Mouse (Mus musculus) MEL (cell line): ENCODE data around the gene 0610010K14Rik. TPM values are rescaled to one million over a fixed set of nuclear protein-coding genes. Genes with fewer than 3 reads are reported as not detected.

ENCODE experiments used
- DNase-seq: peaks from one replicate; pipeline ENCODE4 v3.0.0; 2011; ENCODE audit warnings: low read depth, low spot score
- H3K27ac ChIP-seq: 2 replicates; pipeline ENCODE4 v1.5.1; 2012; ENCODE audit warnings: low read depth, mild to moderate bottlenecking, control low read depth, low read length, moderate library complexity; ENCODE audit not compliant: control insufficient read depth
- H3K27me3 ChIP-seq, 2 experiments: fragments of 150-350 bp in 1 of 2; sonication (generic) in 1 of 2; 2 replicates each; pipeline ENCODE4 v1.6.1; 2012; ENCODE audit warnings: low read length in 2 of 2, mild to moderate bottlenecking in 2 of 2, improper control_type of control experiment in 1 of 2, moderate library complexity in 1 of 2; ENCODE audit not compliant: insufficient read depth in 2 of 2, control insufficient read depth in 1 of 2
- H3K36me3 ChIP-seq, 2 experiments: 2 replicates each; pipeline ENCODE4 v1.6.1; 2012 to 2014; ENCODE audit warnings: low read length in 2 of 2, improper control_type of control experiment in 1 of 2, inconsistent platforms in 1 of 2, mild to moderate bottlenecking in 1 of 2; ENCODE audit not compliant: insufficient read depth in 2 of 2, control insufficient read depth in 1 of 2
- H3K4me1 ChIP-seq, 2 experiments: fragments of 150-350 bp in 1 of 2; sonication (generic) in 1 of 2; 2 replicates each; pipeline ENCODE4 v1.6.1; 2012; ENCODE audit warnings: low read length in 2 of 2, improper control_type of control experiment in 1 of 2, mild to moderate bottlenecking in 1 of 2; ENCODE audit not compliant: insufficient read depth in 2 of 2, control insufficient read depth in 1 of 2
- H3K4me3 ChIP-seq, 2 experiments: fragments of 150-350 bp in 1 of 2; sonication (generic) in 1 of 2; 2 replicates each; pipeline ENCODE4 v1.5.1; 2012; ENCODE audit warnings: low read depth in 2 of 2, low read length in 2 of 2, mild to moderate bottlenecking in 2 of 2, moderate library complexity in 2 of 2, control low read depth in 1 of 2, improper control_type of control experiment in 1 of 2; ENCODE audit not compliant: control insufficient read depth in 1 of 2, insufficient read depth in 1 of 2
- H3K79me2 ChIP-seq: 2 replicates; pipeline ENCODE4 v1.6.1; 2012; ENCODE audit warnings: mild to moderate bottlenecking, low read length, moderate library complexity; ENCODE audit not compliant: control insufficient read depth, poor library complexity, insufficient read depth
- H3K9ac ChIP-seq: 2 replicates; pipeline ENCODE4 v1.6.1; 2012; ENCODE audit warnings: low read depth, mild to moderate bottlenecking, control low read depth, low read length, moderate library complexity; ENCODE audit not compliant: control insufficient read depth, poor library complexity, severe bottlenecking
- H3K9me3 ChIP-seq: fragments of 150-350 bp; sonication (generic); replicated peaks from 2 replicates; pipeline ENCODE4 v1.6.1; 2012; ENCODE audit warnings: mild to moderate bottlenecking, low read length, improper control_type of control experiment, moderate library complexity; ENCODE audit not compliant: insufficient read depth
- BHLHE40 ChIP-seq: IDR thresholded peaks from 2 replicates; pipeline ENCODE4 v1.6.1; 2012; ENCODE audit warnings: low read depth, mild to moderate bottlenecking, inconsistent platforms, low read length, improper control_type of control experiment, borderline replicate concordance
- CHD2 ChIP-seq: IDR thresholded peaks from 2 replicates; pipeline ENCODE4 v1.6.1; 2011; ENCODE audit warnings: low read length, improper control_type of control experiment
- CTCF ChIP-seq, 3 experiments: IDR thresholded peaks in 2 of 3; conservative IDR thresholded peaks in 1 of 3; 2 replicates each; pipeline ENCODE4 v1.5.1; 2011 to 2012; ENCODE audit warnings: low read length in 3 of 3, low read depth in 2 of 3, mild to moderate bottlenecking in 2 of 3, improper control_type of control experiment in 1 of 3, inconsistent platforms in 1 of 3, mixed read lengths in 1 of 3, moderate library complexity in 1 of 3; ENCODE audit not compliant: control insufficient read depth in 1 of 3, insufficient read depth in 1 of 3, poor library complexity in 1 of 3, severe bottlenecking in 1 of 3
- E2F4 ChIP-seq: IDR thresholded peaks from 2 replicates; pipeline ENCODE4 v1.6.1; 2011; ENCODE audit warnings: low read depth, low read length, improper control_type of control experiment, borderline replicate concordance
- GATA1 ChIP-seq: IDR thresholded peaks from 2 replicates; pipeline ENCODE4 v1.6.1; 2011; ENCODE audit warnings: low read depth, low read length, improper control_type of control experiment
- JUND ChIP-seq: IDR thresholded peaks from 2 replicates; pipeline ENCODE4 v1.6.1; 2011; ENCODE audit warnings: low read depth, mild to moderate bottlenecking, improper control_type of control experiment, low read length
- MAFK ChIP-seq: IDR thresholded peaks from 2 replicates; pipeline ENCODE4 v1.6.1; 2011; ENCODE audit warnings: low read depth, mild to moderate bottlenecking, low read length, improper control_type of control experiment, borderline replicate concordance
- MAX ChIP-seq: IDR thresholded peaks from 2 replicates; pipeline ENCODE4 v1.6.1; 2011; ENCODE audit warnings: low read length, improper control_type of control experiment
- MEF2A ChIP-seq: IDR thresholded peaks from 2 replicates; pipeline ENCODE4 v1.6.1; 2014; ENCODE audit warnings: low read depth, mild to moderate bottlenecking, inconsistent platforms, low read length, improper control_type of control experiment; ENCODE audit not compliant: poor library complexity, insufficient replicate concordance, severe bottlenecking; ENCODE audit errors: extremely low read depth
- MYB ChIP-seq: IDR thresholded peaks from 2 replicates; pipeline ENCODE4 v1.6.1; 2011; ENCODE audit warnings: mild to moderate bottlenecking, low read depth, low read length, improper control_type of control experiment
- MYC ChIP-seq: IDR thresholded peaks from 2 replicates; pipeline ENCODE4 v1.6.1; 2011; ENCODE audit warnings: low read depth, mild to moderate bottlenecking, low read length, improper control_type of control experiment, moderate library complexity
- NELFE ChIP-seq: IDR thresholded peaks from 2 replicates; pipeline ENCODE4 v1.6.1; 2011; ENCODE audit warnings: low read depth, low read length, improper control_type of control experiment
- POLR2AphosphoS5 ChIP-seq: IDR thresholded peaks from 2 replicates; pipeline ENCODE4 v1.6.1; 2012; ENCODE audit warnings: low read depth, borderline replicate concordance, mild to moderate bottlenecking, inconsistent platforms, low read length, moderate library complexity, mixed read lengths
- RCOR1 ChIP-seq: IDR thresholded peaks from 2 replicates; pipeline ENCODE4 v1.6.1; 2012; ENCODE audit warnings: low read depth, mild to moderate bottlenecking, inconsistent platforms, low read length, improper control_type of control experiment
- SIN3A ChIP-seq: IDR thresholded peaks from 2 replicates; pipeline ENCODE4 v1.6.1; 2012; ENCODE audit warnings: low read length, improper control_type of control experiment, inconsistent platforms
- SMC3 ChIP-seq: IDR thresholded peaks from 2 replicates; pipeline ENCODE4 v1.6.1; 2011; ENCODE audit warnings: low read depth, low read length, improper control_type of control experiment
- TAL1 ChIP-seq: IDR thresholded peaks from 2 replicates; pipeline ENCODE4 v1.6.1; 2012; ENCODE audit warnings: mild to moderate bottlenecking, inconsistent platforms, low read length, moderate library complexity, mixed read lengths
- TBP ChIP-seq: IDR thresholded peaks from 2 replicates; pipeline ENCODE4 v1.8.0; 2011; ENCODE audit warnings: low read depth, low read length, improper control_type of control experiment
- TCF12 ChIP-seq: IDR thresholded peaks from 2 replicates; pipeline ENCODE4 v1.6.1; 2014; ENCODE audit warnings: low read depth, mild to moderate bottlenecking, inconsistent platforms, low read length, improper control_type of control experiment, moderate library complexity
- UBTF ChIP-seq: IDR thresholded peaks from 2 replicates; pipeline ENCODE4 v1.6.1; 2012; ENCODE audit warnings: low read depth, mild to moderate bottlenecking, inconsistent platforms, low read length, improper control_type of control experiment, moderate library complexity, borderline replicate concordance; ENCODE audit not compliant: insufficient read depth
- USF2 ChIP-seq, 2 experiments: IDR thresholded peaks; 2 replicates each; pipeline ENCODE4 v1.6.1; 2011 to 2012; ENCODE audit warnings: improper control_type of control experiment in 2 of 2, low read length in 2 of 2, borderline replicate concordance in 1 of 2, inconsistent platforms in 1 of 2, low read depth in 1 of 2, mild to moderate bottlenecking in 1 of 2; ENCODE audit not compliant: insufficient read depth in 1 of 2
- ZC3H11A ChIP-seq: IDR thresholded peaks from 2 replicates; pipeline ENCODE4 v1.6.1; 2012; ENCODE audit warnings: low read depth, mild to moderate bottlenecking, inconsistent platforms, low read length, improper control_type of control experiment
- ZNF384 ChIP-seq: IDR thresholded peaks from 2 replicates; pipeline ENCODE4 v1.6.1; 2012; ENCODE audit warnings: low read depth, mild to moderate bottlenecking, inconsistent platforms, low read length, improper control_type of control experiment
- polyA plus RNA-seq, 2 experiments: library from polyadenylated mRNA; stranded (reverse) in 1 of 2; unstranded in 1 of 2; fragments of >175 nt in 1 of 2; fragments of >200 nt in 1 of 2; gene quantifications; 2 replicates each; pipeline versions ENCODE4 v1.2.1 to v1.2.4; 2012; ENCODE audit warnings: low replicate concordance in 2 of 2, low read depth in 1 of 2; ENCODE audit not compliant: insufficient read length in 2 of 2, insufficient read depth in 1 of 2, missing spikeins in 1 of 2
- total RNA-seq: library from RNA; depleted of rRNA; stranded (reverse); fragments of 300-350 nt; gene quantifications from 2 replicates; pipeline ENCODE4 v1.2.3, GENCODE M21; 2012

Gene 0610010K14Rik
- total and polyA plus RNA-seq, 3 experiments: 60.4 to 189 TPM; not detected in 1

DNA sequence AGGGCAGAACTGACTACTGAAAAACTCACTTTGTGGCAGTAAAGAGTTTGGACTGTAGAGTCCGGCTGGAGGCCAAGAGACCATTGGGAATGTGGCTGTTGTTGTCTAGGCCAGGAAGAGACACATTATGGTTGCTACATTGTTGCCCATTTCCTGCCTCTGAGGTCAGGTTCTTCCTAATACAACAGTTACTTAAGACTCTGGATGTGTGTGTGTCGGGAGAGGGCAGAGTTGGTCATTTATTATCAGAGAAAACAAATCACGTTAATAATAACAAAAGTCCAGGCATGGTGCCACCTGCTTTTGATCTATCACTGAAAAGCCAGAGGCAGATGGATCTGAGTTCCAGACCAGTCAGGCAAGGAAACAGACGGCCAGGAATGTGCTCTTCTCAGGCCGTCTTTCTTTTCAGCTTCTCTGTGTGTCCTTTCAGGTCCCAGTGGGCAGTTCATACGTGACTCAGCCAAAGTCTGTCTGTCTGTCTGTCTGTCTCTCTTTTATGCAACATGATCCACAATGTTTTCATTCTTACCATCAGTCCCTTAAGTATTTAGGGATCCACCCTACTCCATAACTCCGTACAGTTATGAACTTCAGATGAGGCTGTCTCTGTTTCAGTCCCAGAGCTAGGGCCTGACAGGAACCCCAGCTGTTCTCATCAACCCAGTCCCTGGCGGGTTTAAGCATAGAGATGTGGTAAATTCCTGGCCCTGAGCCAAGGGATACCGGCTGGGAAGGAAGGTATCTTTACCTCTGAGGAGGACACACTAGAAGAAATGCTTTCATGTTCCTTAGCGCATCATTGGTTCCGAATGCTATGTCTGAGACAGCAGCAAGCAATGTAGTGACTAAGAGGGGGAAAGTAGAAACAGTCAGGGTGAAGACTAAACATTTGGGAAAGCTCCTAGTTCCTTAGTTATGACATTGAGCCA lies 44.1 kb downstream of the 0610010K14Rik start:
- no peak for TF ChIP-seq MYB
- no peak for TF ChIP-seq TAL1
- no peak for TF ChIP-seq SIN3A
- TF ChIP-seq RCOR1: no peak
- no peak for TF ChIP-seq ZNF384
- TF ChIP-seq MYC: no peak
- no peak for TF ChIP-seq MEF2A
- TF ChIP-seq POLR2AphosphoS5: no peak
- TF ChIP-seq NELFE: no peak
- TF ChIP-seq MAFK: no peak
- TF ChIP-seq GATA1: no peak
- no peak for TF ChIP-seq USF2 (IDR thresholded peaks at IDR 0.05; ENCODE audit: borderline replicate concordance in 1 of 2, insufficient read depth in 1 of 2, low read depth in 1 of 2, low read length in 2 of 2)
- no peak for TF ChIP-seq E2F4
- TF ChIP-seq JUND: no peak
- TF ChIP-seq UBTF: no peak
- TF ChIP-seq SMC3: no peak
- Histone ChIP-seq H3K27ac (no peak overlapping the region), H3K9me3 (no peaks in the 10 kb centered on the region), H3K4me3 (no peak overlapping the region), H3K79me2 (no peaks in the 10 kb centered on the region), H3K27me3 (peaks cover 0 to 3% of the 10 kb centered on the region in 2 experiments; a peak in 2 of 4 replicates), H3K36me3 (no peaks in the 10 kb centered on the region), H3K9ac (no peak overlapping the region), H3K4me1 (no peaks in the 10 kb centered on the region)
- DNase-seq: no peak

DNA sequence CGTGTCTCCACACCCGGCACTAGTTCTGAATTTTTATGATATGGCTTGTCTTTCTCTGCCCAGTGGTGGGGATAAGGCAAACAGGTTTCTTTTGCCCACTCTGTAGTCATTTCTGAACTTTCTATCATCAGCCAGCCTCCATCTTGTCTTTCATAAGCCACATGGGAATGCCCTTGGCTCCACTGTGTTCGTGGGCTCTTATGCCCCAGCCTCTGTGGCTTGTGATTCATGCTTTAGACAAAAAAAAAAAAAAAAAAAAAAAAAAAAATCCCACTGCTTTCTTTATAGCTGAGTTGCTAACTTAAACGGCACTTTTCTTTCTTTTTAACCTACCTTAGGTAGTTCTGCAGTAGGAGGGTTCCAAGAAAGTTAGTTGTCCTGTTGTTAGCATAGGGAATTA lies 45.6 kb downstream of the 0610010K14Rik start:
- H3K9me3 ChIP-seq: no peaks in the 10 kb centered on the region
- peaks cover 0 to 3% of the 10 kb centered on the region in 2 experiments; a peak in 2 of 4 replicates for H3K27me3 ChIP-seq
- no peaks in the 10 kb centered on the region for H3K36me3 ChIP-seq
- no peak overlapping the region for H3K9ac ChIP-seq
- no peak overlapping the region for H3K4me3 ChIP-seq
- H3K4me1 ChIP-seq: no peaks in the 10 kb centered on the region
- H3K79me2 ChIP-seq: no peaks in the 10 kb centered on the region
- no peak for TF ChIP-seq RCOR1
- no peak for TF ChIP-seq MYC
- no peak for TF ChIP-seq UBTF
- no peak for TF ChIP-seq ZNF384
- no peak for TF ChIP-seq CTCF (IDR thresholded peaks at IDR 0.05 in 2 of 3, conservative IDR thresholded peaks at IDR 0.05 in 1 of 3; ENCODE audit: control insufficient read depth in 1 of 3, insufficient read depth in 1 of 3, low read depth in 2 of 3, low read length in 3 of 3, poor library complexity in 1 of 3, severe bottlenecking in 1 of 3)
- TF ChIP-seq TBP: no peak
- no peak for TF ChIP-seq TAL1
- no peak for TF ChIP-seq GATA1
- no peak for TF ChIP-seq CHD2
- TF ChIP-seq BHLHE40: no peak
- TF ChIP-seq NELFE: no peak
- no peak for TF ChIP-seq E2F4
- TF ChIP-seq ZC3H11A: no peak
- TF ChIP-seq TCF12: no peak
- TF ChIP-seq MAX: no peak
- TF ChIP-seq, all 39 proteins: peak for 0
- DNase-seq: no peak
- no peak overlapping the region for H3K27ac ChIP-seq
